Mouse (Mus musculus) small intestine, adult 2 months (tissue): ENCODE results near the gene Map4k2.

Source experiments
- CTCF ChIP-seq: fragments of 200-500 bp; IDR thresholded peaks from 2 replicates; pipeline ENCODE4 v1.5.1; 2012; ENCODE audit warnings: low read depth, mild to moderate bottlenecking, control low read depth, inconsistent platforms, low read length, moderate library complexity, mixed read lengths; ENCODE audit not compliant: insufficient replicate concordance, insufficient read length; ENCODE audit errors: extremely low read depth
- POLR2A ChIP-seq: fragments of 200-500 bp; IDR thresholded peaks from 2 replicates; pipeline ENCODE4 v1.6.1; 2012; ENCODE audit warnings: low read depth, mild to moderate bottlenecking, control low read depth, inconsistent platforms, low read length, moderate library complexity

GRCm38 (mm10) chr19:6346661-6347060, 5.7 kb downstream of the Map4k2 start:
- TF ChIP-seq POLR2A (no peak), CTCF (no peak)
